Mouse (Mus musculus) T-cell, adult 66 days (primary cell): ENCODE results near the gene Olfr1136. TPM values are rescaled to one million over a fixed set of nuclear protein-coding genes. Genes with fewer than 3 reads are reported as not detected.

Source experiments
- total RNA-seq, 2 experiments: library from RNA; stranded (reverse); gene quantifications; 3 replicates in 1 of 2; 4 replicates in 1 of 2; pipeline ENCODE4 v1.2.4; 2023

Olfr1136 gene
- not detected for total RNA-seq

DNA sequence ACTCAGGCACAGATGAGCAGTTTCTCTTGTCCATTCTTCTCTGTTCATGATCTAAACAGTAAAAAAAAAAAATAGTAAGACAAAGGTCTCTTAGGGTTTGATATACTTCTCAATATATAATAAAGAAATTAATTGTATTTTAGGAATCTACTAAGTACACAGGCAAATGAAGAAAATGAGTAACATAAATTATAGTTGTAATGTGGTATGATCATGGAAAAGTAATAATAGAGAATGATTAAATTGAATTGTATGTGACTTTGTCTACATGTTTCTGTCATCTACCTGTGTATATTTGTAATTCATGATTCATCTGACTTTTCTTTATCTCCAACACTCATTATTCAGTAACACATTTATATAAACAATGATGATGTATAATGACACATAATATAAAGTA is at the start of gene Olfr1136:
Gene Olfr1136 (minus strand): TSS at position 101 of the 400 bp plus-strand sequence.

DNA sequence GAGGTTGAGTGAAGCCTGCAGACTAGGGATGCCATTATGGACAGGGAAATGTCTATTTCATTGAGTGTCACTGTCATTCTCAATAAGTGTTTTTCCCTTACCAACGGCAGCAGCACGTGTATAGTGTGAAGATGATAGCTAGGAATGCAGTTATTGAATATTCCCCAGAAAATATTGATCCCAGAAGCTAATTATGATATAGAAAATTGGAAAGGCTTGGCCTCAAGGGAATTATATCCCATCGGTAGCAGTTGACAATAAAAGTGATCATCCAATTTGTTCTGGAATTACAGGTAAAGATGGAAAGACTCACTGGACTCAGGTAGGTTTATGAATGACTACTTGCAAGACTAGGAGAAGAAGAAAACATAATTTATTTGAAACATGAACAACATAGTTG is 49.7 kb upstream of the Olfr1136 start, which contains the start of gene Olfr1140:
Gene Olfr1140 (plus strand): TSS at position 301 of the 400 bp plus-strand sequence.

DNA sequence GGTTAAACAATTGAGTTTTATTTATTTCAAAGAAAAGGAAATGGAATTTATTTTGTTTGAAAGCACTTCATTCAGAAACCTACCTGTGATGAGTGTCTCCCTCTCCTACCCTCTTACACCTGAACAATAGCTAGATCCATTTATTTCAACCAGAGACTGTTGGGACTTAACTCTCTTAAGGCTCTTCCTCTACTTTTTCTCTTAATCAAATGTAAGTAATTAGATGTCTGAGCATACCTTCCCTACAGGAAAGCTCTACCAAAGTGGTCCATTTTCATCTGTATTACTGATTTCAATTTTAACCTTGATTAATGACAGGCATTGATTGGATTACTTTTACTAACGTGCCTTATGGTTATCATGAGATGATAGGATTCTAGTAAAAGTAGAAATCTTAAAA is 46.1 kb upstream of the Olfr1136 start, which contains the start of gene Olfr1138:
Gene Olfr1138 (minus strand): TSS at position 101 of the 400 bp plus-strand sequence.

DNA sequence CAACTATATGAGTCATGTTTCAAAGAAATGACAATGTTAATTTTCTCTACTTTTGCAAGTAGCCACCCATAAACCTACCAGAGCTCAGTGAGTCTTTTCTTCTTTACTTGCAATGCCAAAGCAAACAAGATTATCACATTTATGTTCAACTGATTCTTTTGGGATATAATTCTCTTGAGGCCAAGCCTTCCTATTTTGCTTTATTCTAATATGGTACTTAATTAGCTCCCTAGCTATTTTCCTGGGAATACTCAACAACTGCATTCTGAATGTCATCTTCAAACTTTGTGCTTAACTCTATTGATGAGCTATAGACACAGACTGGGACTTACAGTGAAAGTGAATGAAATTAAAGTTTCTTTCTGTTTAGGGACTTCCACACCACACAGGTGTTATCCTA is 19.3 kb upstream of the Olfr1136 start, which contains the start of gene Olfr1137:
Gene Olfr1137 (minus strand): TSS at position 101 of the 400 bp plus-strand sequence.

DNA sequence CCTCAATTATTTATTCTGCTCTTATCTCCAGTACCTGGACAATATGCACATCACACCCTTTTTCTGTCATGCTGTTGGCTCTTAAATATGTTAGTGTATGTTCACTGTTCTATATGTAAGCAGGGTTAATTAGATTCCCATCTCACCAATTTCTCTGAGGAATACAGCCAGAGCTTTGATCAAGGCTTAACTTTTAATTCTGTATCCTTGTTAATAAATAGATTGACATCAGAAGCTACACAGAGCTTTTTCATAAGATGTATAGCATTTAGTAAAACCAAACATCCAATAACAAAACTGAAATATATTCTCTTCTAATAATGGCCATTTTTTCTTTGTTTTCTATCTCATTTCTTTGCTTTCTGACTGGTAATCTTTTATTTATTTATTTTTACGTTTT is 20.2 kb downstream of the Olfr1136 start, which contains the start of gene Olfr1135:
Gene Olfr1135 (minus strand): TSS at position 101 of the 400 bp plus-strand sequence.

DNA sequence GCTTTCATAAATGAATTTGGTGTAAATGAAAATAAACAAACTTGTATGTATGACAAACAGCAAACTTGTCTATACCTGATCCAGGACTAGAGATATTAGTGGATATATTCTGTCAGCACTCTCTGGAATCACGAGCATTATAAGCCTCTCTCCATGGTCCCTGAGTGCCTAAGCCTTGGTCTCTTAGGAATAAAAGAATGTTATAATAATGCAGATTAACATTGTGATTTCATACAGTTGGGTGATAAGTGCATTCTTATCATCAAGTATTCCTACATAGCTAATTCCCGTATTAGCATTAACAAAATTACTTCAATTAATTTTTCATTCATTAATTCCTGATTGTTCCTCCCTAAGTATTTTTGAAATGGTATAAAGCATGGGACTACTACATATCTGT is 35.4 kb downstream of the Olfr1136 start, which contains the start of gene Olfr1134:
Gene Olfr1134 (minus strand): TSS at position 101 of the 400 bp plus-strand sequence.

DNA sequence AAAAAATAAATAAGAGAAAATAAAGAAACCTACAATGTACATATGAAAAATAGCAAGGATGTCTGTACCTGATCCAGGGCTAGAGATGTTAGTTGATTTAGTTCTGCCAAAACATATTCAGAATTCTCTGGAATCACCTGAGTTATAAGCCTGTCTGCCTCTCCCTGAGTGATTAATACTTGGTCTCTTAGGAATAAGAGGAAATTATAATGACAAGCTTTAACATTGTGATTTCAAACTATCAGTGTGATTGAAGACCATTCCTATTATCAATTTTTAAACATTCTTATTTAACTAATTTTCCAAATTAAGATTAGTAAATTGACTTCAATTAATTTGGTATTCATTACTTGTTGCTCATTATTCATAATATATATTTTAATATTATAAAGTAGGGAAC is 46.5 kb downstream of the Olfr1136 start, which contains the start of gene Olfr1133:
Gene Olfr1133 (minus strand): TSS at position 101 of the 400 bp plus-strand sequence.

Other genes with a start within 250 kb of the Olfr1136 start
- not detected for gene Olfr1126, start 240.0 kb downstream of the Olfr1136 start, total RNA-seq
- gene Pramel7, start 196.9 kb downstream of the Olfr1136 start, total RNA-seq = not detected
- gene Pramel6, start 187.4 kb downstream of the Olfr1136 start, total RNA-seq = not detected
- gene Olfr153, start 162.2 kb downstream of the Olfr1136 start, total RNA-seq = not detected
- gene Olfr1128, start 148.4 kb downstream of the Olfr1136 start, total RNA-seq = not detected
- not detected for gene Olfr1129, start 120.0 kb downstream of the Olfr1136 start, total RNA-seq
- gene Olfr1130, start 87.7 kb downstream of the Olfr1136 start, total RNA-seq = not detected
- gene Olfr1131, start 66.8 kb downstream of the Olfr1136 start, total RNA-seq = not detected
- not detected for gene Olfr1132, start 56.4 kb downstream of the Olfr1136 start, total RNA-seq
- not detected for gene Olfr1133, start 46.6 kb downstream of the Olfr1136 start, total RNA-seq
- gene Olfr1134, start 35.5 kb downstream of the Olfr1136 start, total RNA-seq = not detected
- not detected for gene Olfr1135, start 20.3 kb downstream of the Olfr1136 start, total RNA-seq
- not detected for gene Olfr1137, start 19.2 kb upstream of the Olfr1136 start, total RNA-seq
- gene Olfr1138, start 46.0 kb upstream of the Olfr1136 start, total RNA-seq = not detected
- gene Olfr1140, start 49.8 kb upstream of the Olfr1136 start, total RNA-seq = not detected
- gene Olfr1141, start 60.0 kb upstream of the Olfr1136 start, total RNA-seq = not detected
- gene Olfr152, start 85.5 kb upstream of the Olfr1136 start, total RNA-seq = not detected
- gene Olfr1143, start 106.6 kb upstream of the Olfr1136 start, total RNA-seq = not detected
- not detected for gene Olfr1145, start 115.9 kb upstream of the Olfr1136 start, total RNA-seq
- not detected for gene Olfr1148, start 136.6 kb upstream of the Olfr1136 start, total RNA-seq
- gene Olfr1150-ps1, start 150.0 kb upstream of the Olfr1136 start, total RNA-seq = not detected
- gene Olfr1151, start 161.9 kb upstream of the Olfr1136 start, total RNA-seq = not detected
- gene Olfr1152, start 172.5 kb upstream of the Olfr1136 start, total RNA-seq = not detected
- not detected for gene Olfr1153, start 201.0 kb upstream of the Olfr1136 start, total RNA-seq
- not detected for gene Olfr1154, start 211.2 kb upstream of the Olfr1136 start, total RNA-seq